Mouse (Mus musculus): ENCODE data around the gene Spag4.
"Not testable (repeated sequence)": the region's sequence is repeated elsewhere in the genome, so short reads cannot be mapped to it uniquely, and the experiment has no call there.

The Spag4 gene

GRCm38 (mm10) chr2:156110627-156111357 lies 45.8 kb downstream of the Spag4 start:
- peak; percentile 10 for DNase-seq (ENCODE audit: low spot score)

- DNase-seq (ENCODE audit: low spot score): peak; percentile 87
Measured at GRCm38 (mm10) chr2:156111358-156112079, 46.5 kb downstream of the Spag4 start, which contains the start of the genes Cpne1 and Rbm12. Cpne1 (minus strand) TSS chr2:156111965. Rbm12 (minus strand) TSS chr2:156111978.

- DNase-seq (ENCODE audit: low spot score): not testable (repeated sequence)
Measured at GRCm38 (mm10) chr2:156112080-156112423, 47.1 kb downstream of the Spag4 start.

- no peak for DNase-seq (ENCODE audit: low spot score)
Measured at GRCm38 (mm10) chr2:156119566-156119965, 54.6 kb downstream of the Spag4 start.
